Mouse (Mus musculus): ENCODE measurements around the gene Cntd1.

GRCm38 (mm10) chr11:101312150-101312549 is 33.3 kb downstream of the Cntd1 start:
- no peak for TF ChIP-seq CTCF (IDR thresholded peaks at IDR 0.05; ENCODE audit: control insufficient read depth, insufficient read depth, insufficient read length)
- TF ChIP-seq MAX (IDR thresholded peaks at IDR 0.05) = no peak
- no peak for TF ChIP-seq MYOD1 (IDR thresholded peaks at IDR 0.05; ENCODE audit: control insufficient read depth, insufficient read length, low read depth)
- no peak for TF ChIP-seq USF1 (IDR thresholded peaks at IDR 0.05; ENCODE audit: low read depth)
- no peak for TF ChIP-seq CEBPB (IDR thresholded peaks at IDR 0.05; ENCODE audit: low read depth)
- no peak for TF ChIP-seq FOSL1 (IDR thresholded peaks at IDR 0.05; ENCODE audit: insufficient read depth, low read length, poor library complexity, severe bottlenecking)

Data from C2C12 (cell line).